Mouse (Mus musculus) neural tube, embryonic 11.5 days (tissue): ENCODE results near the gene Ccdc73. TPM values are rescaled to one million over a fixed set of nuclear protein-coding genes. Genes with fewer than 3 reads are reported as not detected.

ENCODE experiments used
- ATAC-seq: fragments of 200-750 bp; cut with Nextera tagmentation; 2 replicates; pipeline ENCODE4 v1.8.0; 2017; ENCODE audit warnings: moderate number of reproducible peaks, mild to moderate bottlenecking, moderate TSS enrichment, moderate library complexity; ENCODE audit not compliant: insufficient read depth, low FRiP score, low TSS enrichment
- DNase-seq: peaks from one replicate; pipeline ENCODE4 v3.0.0-alpha.2; 2015; ENCODE audit warnings: low spot score
- H3K27ac ChIP-seq: fragments of 300-500 bp; sonication (generic); 2 replicates; pipeline ENCODE4 v1.5.1; 2014; ENCODE audit warnings: low read depth, mild to moderate bottlenecking, low read length
- H3K27me3 ChIP-seq: fragments of 300-500 bp; sonication (generic); 2 replicates; pipeline ENCODE4 v1.6.1; 2014; ENCODE audit warnings: mild to moderate bottlenecking, low read length, mixed read lengths; ENCODE audit not compliant: control insufficient read depth, insufficient read depth
- H3K36me3 ChIP-seq: fragments of 300-500 bp; sonication (generic); 2 replicates; pipeline ENCODE4 v1.6.1; 2014; ENCODE audit warnings: mild to moderate bottlenecking, low read length, moderate library complexity, mixed read lengths; ENCODE audit not compliant: control insufficient read depth, insufficient read depth
- H3K4me1 ChIP-seq: fragments of 300-500 bp; sonication (generic); 2 replicates; pipeline ENCODE4 v1.6.1; 2014; ENCODE audit warnings: low read length, mixed read lengths; ENCODE audit not compliant: control insufficient read depth, insufficient read depth
- H3K4me2 ChIP-seq: fragments of 300-500 bp; sonication (generic); 2 replicates; pipeline ENCODE4 v1.6.1; 2014; ENCODE audit warnings: low read depth, mild to moderate bottlenecking, moderate library complexity
- H3K4me3 ChIP-seq: fragments of 300-500 bp; sonication (generic); 2 replicates; pipeline ENCODE4 v1.5.1; 2014; ENCODE audit warnings: low read depth, low read length
- H3K9ac ChIP-seq: fragments of 300-500 bp; sonication (generic); 2 replicates; pipeline ENCODE4 v1.6.1; 2014; ENCODE audit warnings: mild to moderate bottlenecking, low read length
- H3K9me3 ChIP-seq: fragments of 300-500 bp; sonication (generic); 2 replicates; pipeline ENCODE4 v1.6.1; 2016; ENCODE audit warnings: low read length; ENCODE audit not compliant: control insufficient read depth
- WGBS: fragments of 180-500 bp; shearing (Covaris S2); extraction: QIAGEN DNeasy Blood & Tissue Kit; methylation state at CpG from one replicate; pipeline ENCODE4 v1.1.7; 2014; 5-methylcytosine and 5-hydroxymethylcytosine counted together
- polyA plus RNA-seq: library from polyadenylated mRNA; unstranded; fragments of >200 nt; fragmentation: Nextera tagmentation; extraction: Ambion mirVana; gene quantifications from 2 replicates; pipeline ENCODE4 v1.2.1, GENCODE M21; 2014

Gene Ccdc73
- polyA plus RNA-seq, 1 experiment from 2014 or later = 7.1 TPM

GRCm38 (mm10) chr2:105043152-105043551 lies 175.5 kb downstream of the Ccdc73 start:
- no peaks in the 10 kb centered on the region for H3K27me3 ChIP-seq
- no peak overlapping the region for H3K4me2 ChIP-seq
- no peak overlapping the region for H3K27ac ChIP-seq
- no peak overlapping the region for H3K9ac ChIP-seq
- H3K36me3 ChIP-seq = no peaks in the 10 kb centered on the region
- no peak for DNase-seq
- no peak overlapping the region for H3K4me3 ChIP-seq
- WGBS = 51% methylated on average over 4 of the region's 4 CpGs
- H3K9me3 ChIP-seq = no peaks in the 10 kb centered on the region
- H3K4me1 ChIP-seq = no peaks in the 10 kb centered on the region
- no peak for ATAC-seq

- no peaks in the 10 kb centered on the region for H3K9me3 ChIP-seq
- WGBS = 42% methylated on average over 1 of the region's 1 CpGs
These were observed 180.7 kb downstream of the Ccdc73 start for GRCm38 (mm10) chr2:105048301-105048700.

GRCm38 (mm10) chr2:105055529-105055928 lies 187.9 kb downstream of the Ccdc73 start:
- Histone ChIP-seq H3K9ac (no peak overlapping the region), H3K4me3 (no peak overlapping the region), H3K9me3 (no peaks in the 10 kb centered on the region), H3K36me3 (no peaks in the 10 kb centered on the region), H3K4me2 (no peak overlapping the region), H3K4me1 (no peaks in the 10 kb centered on the region), H3K27ac (no peak overlapping the region), H3K27me3 (no peaks in the 10 kb centered on the region)
- ATAC-seq (no peak), DNase-seq (no peak)
- WGBS = 89% methylated on average over 1 of the region's 1 CpGs

More at GRCm38 (mm10) chr2:105048301-105048700, 180.7 kb downstream of the Ccdc73 start:
- H3K9ac ChIP-seq = no peak overlapping the region
- no peaks in the 10 kb centered on the region for H3K36me3 ChIP-seq
- no peak for ATAC-seq
- DNase-seq = no peak
- H3K4me3 ChIP-seq = no peak overlapping the region
- no peak overlapping the region for H3K4me2 ChIP-seq
- H3K27me3 ChIP-seq = no peaks in the 10 kb centered on the region
- no peaks in the 10 kb centered on the region for H3K4me1 ChIP-seq
- no peak overlapping the region for H3K27ac ChIP-seq

- no peak overlapping the region for H3K4me3 ChIP-seq
- no peaks in the 10 kb centered on the region for H3K27me3 ChIP-seq
- H3K4me1 ChIP-seq = no peaks in the 10 kb centered on the region
- no peak for DNase-seq
- ATAC-seq = no peak
- no peak overlapping the region for H3K27ac ChIP-seq
- no peak overlapping the region for H3K4me2 ChIP-seq
- no peaks in the 10 kb centered on the region for H3K9me3 ChIP-seq
- H3K36me3 ChIP-seq = no peaks in the 10 kb centered on the region
- 83% methylated on average over 7 of the region's 7 CpGs for WGBS
- H3K9ac ChIP-seq = no peak overlapping the region
These were observed 191.0 kb downstream of the Ccdc73 start for GRCm38 (mm10) chr2:105058577-105059116.

GRCm38 (mm10) chr2:105062741-105063372 lies 195.3 kb downstream of the Ccdc73 start:
- Histone ChIP-seq H3K9me3 (no peaks in the 10 kb centered on the region), H3K27ac (no peak overlapping the region), H3K9ac (no peak overlapping the region), H3K4me1 (no peaks in the 10 kb centered on the region), H3K36me3 (no peaks in the 10 kb centered on the region), H3K27me3 (no peaks in the 10 kb centered on the region), H3K4me2 (no peak overlapping the region), H3K4me3 (no peak overlapping the region)
- DNase-seq (no peak), ATAC-seq (no peak)
- 57% methylated on average over 7 of the region's 7 CpGs for WGBS

Other genes with a start within 250 kb of the Ccdc73 start
- 67.8 and 71.4 TPM in 2 replicates for gene Tcp11l1, start 155.6 kb upstream of the Ccdc73 start, polyA plus RNA-seq
- gene Pin1rt1, start 151.4 kb upstream of the Ccdc73 start, polyA plus RNA-seq = not detected in 2 replicates
- 2.9 and 4.1 TPM in 2 replicates for gene Depdc7, start 124.9 kb upstream of the Ccdc73 start, polyA plus RNA-seq
- 13.9 and 14.8 TPM in 2 replicates for gene Qser1, start 51.0 kb upstream of the Ccdc73 start, polyA plus RNA-seq
- 0.17 and 0.43 TPM in 2 replicates for gene Prrg4, start 17.9 kb upstream of the Ccdc73 start, polyA plus RNA-seq
- gene Eif3m, start 149.3 kb downstream of the Ccdc73 start, polyA plus RNA-seq = 282 and 295 TPM in 2 replicates
- not detected in 2 replicates for gene Gm11060, start 224.2 kb downstream of the Ccdc73 start, polyA plus RNA-seq